Mouse (Mus musculus) forebrain, embryonic 16.5 days (tissue): Measurements from ENCODE around the gene Olfr1371. TPM values are rescaled to one million over a fixed set of nuclear protein-coding genes. Genes with fewer than 3 reads are reported as not detected.

Source experiments
- ATAC-seq: fragments of 200-750 bp; cut with Nextera tagmentation; 2 replicates; pipeline ENCODE4 v1.8.0; 2017; ENCODE audit warnings: mild to moderate bottlenecking, moderate library complexity
- H3K27ac ChIP-seq: fragments of 300-500 bp; sonication (generic); 2 replicates; pipeline ENCODE4 v1.5.1; 2014; ENCODE audit warnings: low read length, control low read depth
- H3K27me3 ChIP-seq: fragments of 300-500 bp; sonication (generic); replicated peaks from 2 replicates; pipeline ENCODE4 v1.6.1; 2014; ENCODE audit warnings: low read length; ENCODE audit not compliant: control insufficient read depth, insufficient read depth
- H3K36me3 ChIP-seq: fragments of 300-500 bp; sonication (generic); 2 replicates; pipeline ENCODE4 v1.6.1; 2014; ENCODE audit not compliant: control insufficient read depth, insufficient read depth
- H3K4me1 ChIP-seq: fragments of 300-500 bp; sonication (generic); replicated peaks from 2 replicates; pipeline ENCODE4 v1.6.1; 2014; ENCODE audit warnings: low read length; ENCODE audit not compliant: control insufficient read depth, insufficient read depth
- H3K4me2 ChIP-seq: fragments of 300-500 bp; sonication (generic); 2 replicates; pipeline ENCODE4 v1.6.1; 2014; ENCODE audit warnings: mild to moderate bottlenecking, low read length, control low read depth
- H3K4me3 ChIP-seq: fragments of 300-500 bp; sonication (generic); replicated peaks from 2 replicates; pipeline ENCODE4 v1.5.1; 2014; ENCODE audit warnings: mild to moderate bottlenecking, low read length, control low read depth
- H3K9ac ChIP-seq: fragments of 300-500 bp; sonication (generic); replicated peaks from 2 replicates; pipeline ENCODE4 v1.6.1; 2014; ENCODE audit warnings: low read depth, low read length, control low read depth
- H3K9me3 ChIP-seq: fragments of 300-500 bp; sonication (generic); 2 replicates; pipeline ENCODE4 v1.6.1; 2016; ENCODE audit warnings: low read length; ENCODE audit not compliant: control insufficient read depth
- WGBS: fragments of 180-500 bp; shearing (Covaris S2); extraction: QIAGEN DNeasy Blood & Tissue Kit; methylation state at CpG from one replicate; pipeline ENCODE4 v1.1.7; 2014; 5-methylcytosine and 5-hydroxymethylcytosine counted together
- polyA plus RNA-seq: library from polyadenylated mRNA; unstranded; fragments of >200 nt; fragmentation: Nextera tagmentation; extraction: Ambion mirVana; gene quantifications from 2 replicates; pipeline ENCODE4 v1.2.1, GENCODE M21; 2015

Gene Olfr1371
- polyA plus RNA-seq, 1 experiment from 2014 or later = not detected

GRCm38 (mm10) chr11:52249452-52249851 lies 35.7 kb upstream of the Olfr1371 start:
- Histone ChIP-seq H3K9me3 (no peaks in the 10 kb centered on the region), H3K4me3 (no peak overlapping the region), H3K27me3 (no peaks in the 10 kb centered on the region), H3K4me1 (peaks cover 2% of the 10 kb centered on the region; the same call in 1 of the 2 replicates), H3K4me2 (no peak overlapping the region), H3K27ac (no peak overlapping the region), H3K9ac (no peak overlapping the region), H3K36me3 (peaks cover 12% of the 10 kb centered on the region)
- 77% methylated on average over 2 of the region's 2 CpGs for WGBS
- ATAC-seq = no peak

- H3K36me3 ChIP-seq = peaks cover 21% of the 10 kb centered on the region
- no peak overlapping the region for H3K27ac ChIP-seq
- ATAC-seq = no peak
- H3K4me3 ChIP-seq = no peak overlapping the region
- WGBS = 87% methylated on average over 4 of the region's 4 CpGs
- H3K4me2 ChIP-seq = no peak overlapping the region
- H3K4me1 ChIP-seq = no peaks in the 10 kb centered on the region
- no peaks in the 10 kb centered on the region for H3K27me3 ChIP-seq
- no peak overlapping the region for H3K9ac ChIP-seq
- H3K9me3 ChIP-seq = no peaks in the 10 kb centered on the region
These were observed 27.2 kb upstream of the Olfr1371 start for GRCm38 (mm10) chr11:52240898-52241542.

DNA sequence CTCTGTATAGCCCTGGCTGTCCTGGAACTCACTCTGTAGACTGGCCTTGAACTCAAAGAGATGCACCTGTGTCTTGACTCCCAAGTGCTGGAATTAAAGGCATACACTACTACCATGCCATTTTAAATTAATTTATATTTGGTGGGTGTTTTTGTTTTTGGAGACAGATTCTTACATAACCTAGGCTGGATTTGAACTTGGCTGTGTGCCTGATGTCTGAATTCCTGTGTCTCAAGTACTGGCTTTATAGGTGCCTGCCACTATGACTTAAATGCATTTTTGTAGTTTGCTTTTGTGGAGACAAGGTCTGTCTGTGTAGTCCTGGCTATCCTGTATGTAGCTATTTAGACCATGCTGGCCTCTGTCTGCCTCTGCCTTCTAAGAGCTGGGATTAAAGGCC lies 20.7 kb upstream of the Olfr1371 start:
- peaks cover 19% of the 10 kb centered on the region for H3K4me1 ChIP-seq
- H3K36me3 ChIP-seq = peaks cover 10% of the 10 kb centered on the region
- H3K4me3 ChIP-seq = no peak overlapping the region
- no peak overlapping the region for H3K27ac ChIP-seq
- no peaks in the 10 kb centered on the region for H3K27me3 ChIP-seq
- no peak for ATAC-seq
- no peak overlapping the region for H3K4me2 ChIP-seq
- no peaks in the 10 kb centered on the region for H3K9me3 ChIP-seq
- H3K9ac ChIP-seq = no peak overlapping the region

DNA sequence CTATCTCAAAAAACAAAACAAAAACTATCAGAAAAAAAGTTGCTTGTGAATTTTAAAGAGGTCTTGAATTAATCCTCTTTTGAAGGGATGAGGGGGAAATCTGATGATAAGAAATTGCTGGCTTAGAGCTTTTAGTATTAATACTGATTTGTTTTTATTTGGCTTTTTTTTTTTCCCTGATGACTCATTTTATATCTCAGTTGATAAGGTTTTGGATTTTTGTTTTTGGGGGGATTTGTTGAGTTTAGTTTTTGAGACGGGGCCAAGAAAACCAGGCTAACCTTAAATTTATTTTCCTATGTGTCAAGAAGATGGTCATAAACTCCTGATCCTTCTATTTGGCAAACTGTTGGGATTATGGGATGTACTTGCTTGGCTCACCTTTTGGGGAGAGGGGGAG lies 20.1 kb upstream of the Olfr1371 start:
- Histone ChIP-seq H3K27me3 (no peaks in the 10 kb centered on the region), H3K4me2 (peak overlapping the region; percentile 63; the same call in 1 of the 2 replicates), H3K9ac (no peak overlapping the region), H3K4me3 (no peak overlapping the region), H3K9me3 (no peaks in the 10 kb centered on the region), H3K27ac (no peak overlapping the region), H3K4me1 (peaks cover 19% of the 10 kb centered on the region), H3K36me3 (peaks cover 10% of the 10 kb centered on the region)
- WGBS = 89% methylated on average over 1 of the region's 1 CpGs
- ATAC-seq = no peak

- WGBS = 36% methylated on average over 3 of the region's 3 CpGs
- H3K27me3 ChIP-seq = no peaks in the 10 kb centered on the region
- ATAC-seq = no peak
These were observed 19.4 kb upstream of the Olfr1371 start for GRCm38 (mm10) chr11:52233043-52233653.

DNA sequence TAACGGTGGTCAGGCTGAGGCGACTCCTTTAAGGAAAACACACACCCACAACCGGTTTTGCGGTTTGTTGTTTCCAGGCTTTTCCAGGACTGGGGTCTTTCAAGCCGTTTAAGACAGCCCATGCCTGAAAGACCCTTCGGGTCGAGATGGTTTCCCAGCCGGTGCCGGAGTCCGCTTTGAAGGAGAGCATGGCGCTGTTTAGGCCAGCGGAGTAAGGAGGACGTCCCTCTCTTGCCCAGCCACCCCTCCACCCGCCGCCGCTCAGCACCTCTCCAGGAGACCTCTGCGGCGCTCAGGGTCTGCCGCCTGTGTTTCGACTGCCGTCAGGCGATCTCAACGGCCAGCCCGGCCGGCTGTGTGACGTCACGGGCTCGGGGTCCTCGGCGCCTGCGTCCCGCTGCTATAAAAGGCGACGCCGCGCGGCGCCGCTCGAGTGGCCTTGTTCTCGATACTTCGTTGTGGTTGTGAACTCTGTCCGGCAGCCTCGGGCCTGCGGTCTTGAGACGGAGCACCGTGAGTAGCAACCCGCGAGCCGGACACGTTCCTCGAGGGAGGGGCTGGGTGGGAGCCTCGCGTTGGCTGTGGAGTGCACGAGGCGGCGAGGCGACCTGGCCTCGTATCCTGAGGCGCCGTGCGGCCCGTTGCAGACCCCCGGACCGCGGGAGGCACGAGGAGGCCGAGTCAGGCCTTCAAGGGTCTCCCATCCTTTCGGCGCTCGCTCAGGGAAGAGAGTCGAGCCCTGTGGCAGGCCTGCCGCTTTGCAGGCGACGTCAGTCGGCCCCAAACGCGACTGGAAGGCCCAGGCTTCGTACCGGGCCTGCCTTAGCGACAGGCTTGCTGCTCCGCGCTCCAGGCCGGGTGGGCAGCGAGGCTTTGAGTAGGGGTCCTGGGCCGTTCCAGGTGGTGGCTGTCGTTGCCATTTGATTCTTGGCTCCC lies 18.1 kb upstream of the Olfr1371 start, which contains the start of gene Skp1a:
TSS of gene Skp1a (plus strand) at position 390 of the 936 bp plus-strand sequence.
- peak within 1 kb of the TSS; percentile 99 for H3K4me3 ChIP-seq
- ATAC-seq = peak; percentile 91
- under 1% methylated on average over 87 of the region's 87 CpGs for WGBS

More at GRCm38 (mm10) chr11:52233043-52233653, 19.4 kb upstream of the Olfr1371 start:
- Histone ChIP-seq H3K9me3 (no peaks in the 10 kb centered on the region), H3K27ac (no peak overlapping the region), H3K4me2 (peak overlapping the region; percentile 63), H3K4me1 (peaks cover 19% of the 10 kb centered on the region), H3K9ac (no peak overlapping the region), H3K36me3 (peaks cover 10% of the 10 kb centered on the region), H3K4me3 (peak overlapping the region; percentile 99)

DNA sequence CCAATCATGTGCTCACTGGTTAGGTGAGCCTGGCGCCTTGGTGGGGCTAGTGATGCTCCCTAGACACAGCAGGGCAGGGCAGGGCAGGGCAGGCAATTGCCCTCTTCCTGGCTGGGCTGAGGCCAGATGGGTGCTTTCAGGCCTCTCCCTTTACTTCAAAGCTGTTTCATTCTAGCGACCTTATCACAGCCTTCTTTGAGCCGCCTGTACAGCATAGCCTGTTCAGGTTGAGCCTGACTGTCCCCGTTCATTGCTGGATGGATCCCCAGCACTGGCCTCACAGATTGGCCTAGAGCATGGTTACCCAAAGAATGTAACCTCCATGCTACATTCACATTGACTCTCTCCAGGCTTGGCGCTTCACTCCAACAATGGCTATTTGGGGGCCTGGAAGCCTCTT lies 16.9 kb upstream of the Olfr1371 start:
- no peak overlapping the region for H3K27ac ChIP-seq
- no peak overlapping the region; the same call in 1 of the 2 replicates for H3K4me3 ChIP-seq
- H3K36me3 ChIP-seq = no peaks in the 10 kb centered on the region
- no peak for ATAC-seq
- 67% methylated on average over 5 of the region's 5 CpGs for WGBS
- H3K27me3 ChIP-seq = no peaks in the 10 kb centered on the region
- H3K4me2 ChIP-seq = peak overlapping the region; percentile 59
- peaks cover 19% of the 10 kb centered on the region for H3K4me1 ChIP-seq
- H3K9me3 ChIP-seq = no peaks in the 10 kb centered on the region
- no peak overlapping the region for H3K9ac ChIP-seq

More for the DNA sequence above, 18.1 kb upstream of the Olfr1371 start, which contains the start of gene Skp1a:
- Histone ChIP-seq H3K27me3 (no peaks in the 10 kb centered on the region), H3K4me2 (peak within 1 kb of the TSS; percentile 63), H3K36me3 (no peaks in the 10 kb centered on the region), H3K9ac (peak within 1 kb of the TSS; percentile 99), H3K4me1 (peaks cover 19% of the 10 kb centered on the region), H3K27ac (peak within 1 kb of the TSS; percentile 100), H3K9me3 (no peaks in the 10 kb centered on the region)

DNA sequence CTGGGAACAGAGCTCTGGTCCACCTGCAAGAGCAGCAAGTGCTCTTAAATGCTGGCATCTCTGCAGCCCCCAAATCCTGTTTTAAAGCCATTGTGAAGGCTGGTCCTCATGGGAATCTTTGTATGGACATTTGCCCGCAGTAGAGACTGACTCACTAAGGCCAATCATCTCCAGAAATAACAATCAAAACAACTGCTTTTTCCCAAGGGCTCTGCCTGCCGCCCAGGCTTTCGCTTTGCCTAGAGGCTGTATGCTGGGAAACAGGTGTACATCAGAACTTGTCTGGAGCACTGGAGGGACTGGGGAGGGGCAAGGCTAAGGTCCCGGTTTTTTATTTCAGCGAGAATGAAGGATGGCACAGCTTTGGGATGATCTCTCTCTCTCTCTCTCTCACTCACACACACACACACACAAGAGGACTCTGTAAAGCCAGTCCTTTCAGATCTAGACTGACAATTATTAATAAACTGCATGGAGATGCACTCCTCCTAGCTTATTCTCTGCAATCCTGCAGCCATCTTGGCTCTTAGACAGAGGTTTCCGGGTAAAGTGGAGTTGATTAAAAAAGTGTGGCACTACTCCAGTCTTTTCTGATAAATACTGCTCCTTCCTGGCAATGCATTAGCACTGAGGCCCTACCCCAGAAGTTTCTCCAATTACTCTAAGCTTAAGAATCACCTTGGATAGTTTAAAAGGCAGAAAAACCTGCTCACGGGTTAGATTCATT lies 15.1 kb upstream of the Olfr1371 start:
- Histone ChIP-seq H3K36me3 (no peaks in the 10 kb centered on the region), H3K9me3 (no peaks in the 10 kb centered on the region), H3K4me2 (no peak overlapping the region), H3K4me3 (no peak overlapping the region), H3K9ac (no peak overlapping the region), H3K27ac (no peak overlapping the region), H3K4me1 (peaks cover 11% of the 10 kb centered on the region), H3K27me3 (no peaks in the 10 kb centered on the region; the same call in 1 of the 2 replicates)
- 76% methylated on average over 7 of the region's 7 CpGs for WGBS
- ATAC-seq = no peak
